Mouse (Mus musculus): ENCODE measurements around the gene Fmo2. TPM values are rescaled to one million over a fixed set of nuclear protein-coding genes. Genes with fewer than 3 reads are reported as not detected.

Fmo2 gene
- total and polyA plus RNA-seq, 3 experiments = not detected

- H3K9me3 ChIP-seq (replicated peaks; ENCODE audit: low read length) = no peaks in the 10 kb centered on the region
- dilution Hi-C loops (cut with MboI; ENCODE audit: extremely low pct_ligation_motif_present, extremely low pct_unique_long_range_greater_than_20kb, low sequenced_read_pairs) (no loop called here), in situ Hi-C loops (cut with MboI; ENCODE audit: low pct_ligation_motif_present, low pct_unique_long_range_greater_than_20kb, low sequenced_read_pairs) (no loop called here)
- H3K27ac ChIP-seq (ENCODE audit: insufficient read depth, low read depth) = no peak overlapping the region
- no peaks in the 10 kb centered on the region for H3K79me2 ChIP-seq (replicated peaks; ENCODE audit: control insufficient read depth, extremely low read depth, insufficient read depth, poor library complexity, severe bottlenecking)
- no peak overlapping the region for H3K4me2 ChIP-seq (ENCODE audit: insufficient read depth, low read depth, poor library complexity, severe bottlenecking)
- H3K36me3 ChIP-seq (replicated peaks in 1 of 2; ENCODE audit: control insufficient read depth in 1 of 2, insufficient read depth in 1 of 2, low read length in 1 of 2) = no peaks in the 10 kb centered on the region
- no peak for DNase-seq (ENCODE audit: extremely low read depth)
- H3K4me3 ChIP-seq (replicated peaks in 1 of 3; ENCODE audit: low read depth in 2 of 3, low read length in 2 of 3, poor library complexity in 1 of 3) = no peak overlapping the region
- H3K4me1 ChIP-seq (ENCODE audit: control insufficient read depth in 1 of 2, insufficient read depth in 2 of 2) = no peaks in the 10 kb centered on the region
- no peak overlapping the region for H3K9ac ChIP-seq (ENCODE audit: insufficient read depth, low read depth)
- no peak for TF ChIP-seq JUND (conservative IDR thresholded peaks at IDR 0.05; ENCODE audit: low read depth, low read length)
- no peak for TF ChIP-seq PAX5 (IDR thresholded peaks at IDR 0.05; ENCODE audit: low read length)
- TF ChIP-seq CHD2 (IDR thresholded peaks at IDR 0.05; ENCODE audit: low read length) = no peak
- TF ChIP-seq ZKSCAN1 (IDR thresholded peaks at IDR 0.05; ENCODE audit: borderline replicate concordance, low read depth, low read length) = no peak
- TF ChIP-seq UBTF (IDR thresholded peaks at IDR 0.05; ENCODE audit: low read depth, low read length) = no peak
- no peak for TF ChIP-seq MEF2A (IDR thresholded peaks at IDR 0.05; ENCODE audit: borderline replicate concordance, low read depth, low read length)
- no peak for TF ChIP-seq POLR2A (IDR thresholded peaks at IDR 0.05; ENCODE audit: low read depth, low read length)
- no peak for TF ChIP-seq SIN3A (IDR thresholded peaks at IDR 0.05; ENCODE audit: low read length)
- no peak for TF ChIP-seq MXI1 (IDR thresholded peaks at IDR 0.05; ENCODE audit: low read depth, low read length)
- no peak for TF ChIP-seq E2F4 (IDR thresholded peaks at IDR 0.05; ENCODE audit: insufficient replicate concordance, low read depth, low read length)
- no peak for TF ChIP-seq MAX (IDR thresholded peaks at IDR 0.05; ENCODE audit: low read length)
- TF ChIP-seq USF2 (conservative IDR thresholded peaks at IDR 0.05; ENCODE audit: low read depth, low read length) = no peak
- TF ChIP-seq SMC3 (IDR thresholded peaks at IDR 0.05; ENCODE audit: low read depth, low read length) = no peak
- no peak for TF ChIP-seq ZNF384 (IDR thresholded peaks at IDR 0.05; ENCODE audit: low read depth, low read length)
- no peak for TF ChIP-seq ZMIZ1 (IDR thresholded peaks at IDR 0.05; ENCODE audit: low read depth, low read length)
- TF ChIP-seq POLR2AphosphoS2 (IDR thresholded peaks at IDR 0.05; ENCODE audit: low read depth, low read length) = no peak
- no peak for TF ChIP-seq ZC3H11A (IDR thresholded peaks at IDR 0.05; ENCODE audit: low read depth, low read length)
- H3K27me3 ChIP-seq (replicated peaks) = no peaks in the 10 kb centered on the region
Observed at GRCm38 (mm10) chr1:162887644-162888043, 10.9 kb downstream of the Fmo2 start.

GRCm38 (mm10) chr1:162886138-162886816 lies 12.2 kb downstream of the Fmo2 start:
- in situ Hi-C loops (cut with MboI; ENCODE audit: low pct_ligation_motif_present, low pct_unique_long_range_greater_than_20kb, low sequenced_read_pairs) = no loop called here
- no peaks in the 10 kb centered on the region for H3K4me1 ChIP-seq (ENCODE audit: control insufficient read depth in 1 of 2, insufficient read depth in 2 of 2)
- H3K4me2 ChIP-seq (ENCODE audit: insufficient read depth, low read depth, poor library complexity, severe bottlenecking) = peak overlapping the region; percentile 56; the same call in 1 of the 2 replicates
- H3K27me3 ChIP-seq (replicated peaks) = no peaks in the 10 kb centered on the region
- no peak overlapping the region for H3K9ac ChIP-seq (ENCODE audit: insufficient read depth, low read depth)
- no peaks in the 10 kb centered on the region for H3K36me3 ChIP-seq (replicated peaks in 1 of 2; ENCODE audit: control insufficient read depth in 1 of 2, insufficient read depth in 1 of 2, low read length in 1 of 2)
- no peaks in the 10 kb centered on the region for H3K79me2 ChIP-seq (replicated peaks; ENCODE audit: control insufficient read depth, extremely low read depth, insufficient read depth, poor library complexity, severe bottlenecking)
- DNase-seq (ENCODE audit: extremely low read depth) = no peak
- H3K4me3 ChIP-seq (replicated peaks in 1 of 3; ENCODE audit: low read depth in 2 of 3, low read length in 2 of 3, poor library complexity in 1 of 3) = no peak overlapping the region
- dilution Hi-C loops (cut with MboI; ENCODE audit: extremely low pct_ligation_motif_present, extremely low pct_unique_long_range_greater_than_20kb, low sequenced_read_pairs) = no loop called here
- H3K27ac ChIP-seq (ENCODE audit: insufficient read depth, low read depth) = no peak overlapping the region
- TF ChIP-seq ZNF384 (IDR thresholded peaks at IDR 0.05; ENCODE audit: low read depth, low read length) = no peak
- no peak for TF ChIP-seq MXI1 (IDR thresholded peaks at IDR 0.05; ENCODE audit: low read depth, low read length)
- TF ChIP-seq ZMIZ1 (IDR thresholded peaks at IDR 0.05; ENCODE audit: low read depth, low read length) = no peak
- TF ChIP-seq RCOR1 (conservative IDR thresholded peaks at IDR 0.05; ENCODE audit: low read depth, low read length) = no peak
- TF ChIP-seq BHLHE40 (IDR thresholded peaks at IDR 0.05; ENCODE audit: low read depth, low read length) = no peak
- TF ChIP-seq TBP (conservative IDR thresholded peaks at IDR 0.05; ENCODE audit: low read depth, low read length) = no peak
- no peak for TF ChIP-seq E2F4 (IDR thresholded peaks at IDR 0.05; ENCODE audit: insufficient replicate concordance, low read depth, low read length)
- no peak for TF ChIP-seq SIN3A (IDR thresholded peaks at IDR 0.05; ENCODE audit: low read length)
- H3K9me3 ChIP-seq (replicated peaks; ENCODE audit: low read length) = no peaks in the 10 kb centered on the region

All from CH12.LX (cell line).